Mouse (Mus musculus) erythroblast, embryonic 14.5 days (primary cell): Measurements from ENCODE around the gene Iqcf5. TPM values are rescaled to one million over a fixed set of nuclear protein-coding genes. Genes with fewer than 3 reads are reported as not detected.

Experiments used
- H3K27me3 ChIP-seq: 2 replicates; pipeline ENCODE4 v1.6.1; 2012; ENCODE audit warnings: inconsistent platforms; ENCODE audit not compliant: control insufficient read depth
- H3K36me3 ChIP-seq: 2 replicates; pipeline ENCODE4 v1.6.1; 2012; ENCODE audit warnings: mild to moderate bottlenecking, inconsistent platforms; ENCODE audit not compliant: control insufficient read depth
- H3K4me1 ChIP-seq: 2 replicates; pipeline ENCODE4 v1.6.1; 2012; ENCODE audit warnings: inconsistent platforms; ENCODE audit not compliant: control insufficient read depth
- H3K4me3 ChIP-seq: replicated peaks from 2 replicates; pipeline ENCODE3; 2012; ENCODE audit warnings: moderate library complexity, mild to moderate bottlenecking, inconsistent platforms
- H3K9me3 ChIP-seq: 2 replicates; pipeline ENCODE4 v1.6.1; 2012; ENCODE audit warnings: low read length, inconsistent platforms, mixed read lengths; ENCODE audit not compliant: control insufficient read depth
- GATA1 ChIP-seq: IDR thresholded peaks from 2 replicates; pipeline ENCODE4 v1.6.1; 2012; ENCODE audit warnings: low read length, inconsistent platforms, mixed read lengths
- TAL1 ChIP-seq: IDR thresholded peaks from 3 replicates; pipeline ENCODE4 v1.6.1; 2012; ENCODE audit warnings: low read length, inconsistent platforms, mixed read lengths
- polyA plus RNA-seq: library from polyadenylated mRNA; stranded (reverse); fragments of >175 nt; gene quantifications from 2 replicates; pipeline ENCODE4 v1.2.3, GENCODE M21; 2012

Iqcf5 gene
- polyA plus RNA-seq, 1 experiment, result not detected

GRCm38 (mm10) chr9:106561531-106561930 lies 47.2 kb downstream of the Iqcf5 start, which contains the start of gene Iqcf3:
Gene Iqcf3, minus strand, starts transcription at chr9:106561631.
- TF ChIP-seq TAL1 (no peak), GATA1 (no peak)

GRCm38 (mm10) chr9:106562291-106562690 lies 47.9 kb downstream of the Iqcf5 start:
- H3K4me3 ChIP-seq, result no peak overlapping the region
- H3K9me3 ChIP-seq, result no peaks in the 10 kb centered on the region
- H3K4me1 ChIP-seq, result no peaks in the 10 kb centered on the region
- no peak for TF ChIP-seq GATA1
- TF ChIP-seq TAL1, result no peak
- H3K36me3 ChIP-seq, result no peaks in the 10 kb centered on the region
- H3K27me3 ChIP-seq, result no peaks in the 10 kb centered on the region

More at GRCm38 (mm10) chr9:106561531-106561930, 47.2 kb downstream of the Iqcf5 start, which contains the start of gene Iqcf3:
- Histone ChIP-seq H3K9me3 (no peaks in the 10 kb centered on the region), H3K36me3 (no peaks in the 10 kb centered on the region), H3K4me1 (no peaks in the 10 kb centered on the region), H3K4me3 (no peak within 1 kb of the TSS), H3K27me3 (no peaks in the 10 kb centered on the region)

GRCm38 (mm10) chr9:106564025-106564424 lies 49.7 kb downstream of the Iqcf5 start:
- Histone ChIP-seq H3K4me3 (no peak overlapping the region), H3K27me3 (no peaks in the 10 kb centered on the region), H3K36me3 (no peaks in the 10 kb centered on the region), H3K9me3 (no peaks in the 10 kb centered on the region), H3K4me1 (no peaks in the 10 kb centered on the region)
- TF ChIP-seq GATA1 (no peak), TAL1 (no peak)

Other genes starting within 250 kb of the Iqcf5 start
- gene Poc1a, start 233.5 kb upstream of the Iqcf5 start, polyA plus RNA-seq, result 1.8 and 3.7 TPM in 2 replicates
- gene Dusp7, start 145.9 kb upstream of the Iqcf5 start, polyA plus RNA-seq, result 0.19 and 0.23 TPM in 2 replicates
- gene Rpl29, start 85.1 kb upstream of the Iqcf5 start, polyA plus RNA-seq, result 2.4 and 3.8 TPM in 2 replicates
- 0.42 and 0.50 TPM in 2 replicates for gene Acy1, start 76.3 kb upstream of the Iqcf5 start, polyA plus RNA-seq
- gene Abhd14b, start 67.1 kb upstream of the Iqcf5 start, polyA plus RNA-seq, result 0.07 TPM in 1 of 2 replicates, not detected in the other
- 0.42 and 0.64 TPM in 2 replicates for gene Abhd14a, start 66.9 kb upstream of the Iqcf5 start, polyA plus RNA-seq
- 0.21 and 0.90 TPM in 2 replicates for gene Pcbp4, start 61.3 kb upstream of the Iqcf5 start, polyA plus RNA-seq
- not detected in 2 replicates for gene Gpr62, start 48.6 kb upstream of the Iqcf5 start, polyA plus RNA-seq
- gene Rrp9, start 38.6 kb upstream of the Iqcf5 start, polyA plus RNA-seq, result 9.9 and 10.7 TPM in 2 replicates
- gene Parp3, start 37.6 kb upstream of the Iqcf5 start, polyA plus RNA-seq, result 0.05 TPM in 1 of 2 replicates, not detected in the other
- gene Iqcf1, start 14.6 kb upstream of the Iqcf5 start, polyA plus RNA-seq, result not detected in 2 replicates
- not detected in 2 replicates for gene Iqcf3, start 47.1 kb downstream of the Iqcf5 start, polyA plus RNA-seq
- not detected in 2 replicates for gene Iqcf4, start 56.4 kb downstream of the Iqcf5 start, polyA plus RNA-seq
- gene Iqcf6, start 112.0 kb downstream of the Iqcf5 start, polyA plus RNA-seq, result not detected in 2 replicates
- gene Grm2, start 141.5 kb downstream of the Iqcf5 start, polyA plus RNA-seq, result not detected in 2 replicates
- gene Tex264, start 171.4 kb downstream of the Iqcf5 start, polyA plus RNA-seq, result 0.63 and 0.69 TPM in 2 replicates